Mouse (Mus musculus) liver, adult (tissue): Measurements from ENCODE around the gene Nedd9.

Source experiments
- GATA4 ChIP-seq: IDR thresholded peaks from 2 replicates; pipeline ENCODE4 v1.6.1; 2014; ENCODE audit warnings: mild to moderate bottlenecking, low read length; ENCODE audit not compliant: insufficient replicate concordance

Nedd9 gene

GRCm38 (mm10) chr13:41468277-41468676 lies 18.9 kb downstream of the Nedd9 start:
- no peak for TF ChIP-seq GATA4

GRCm38 (mm10) chr13:41467036-41467435 lies 20.1 kb downstream of the Nedd9 start:
- TF ChIP-seq GATA4: no peak

GRCm38 (mm10) chr13:41466616-41467015 lies 20.5 kb downstream of the Nedd9 start:
- no peak for TF ChIP-seq GATA4

GRCm38 (mm10) chr13:41466191-41466590 lies 21.0 kb downstream of the Nedd9 start:
- peak; percentile 85 for TF ChIP-seq GATA4

- TF ChIP-seq GATA4: no peak
These were observed 25.7 kb downstream of the Nedd9 start for GRCm38 (mm10) chr13:41461418-41461817.

GRCm38 (mm10) chr13:41459683-41460286 lies 27.4 kb downstream of the Nedd9 start:
- no peak for TF ChIP-seq GATA4

GRCm38 (mm10) chr13:41458709-41459108 lies 28.5 kb downstream of the Nedd9 start:
- TF ChIP-seq GATA4: no peak

GRCm38 (mm10) chr13:41457798-41458390 lies 29.3 kb downstream of the Nedd9 start:
- no peak for TF ChIP-seq GATA4

- TF ChIP-seq GATA4: no peak
These were observed 29.9 kb downstream of the Nedd9 start for GRCm38 (mm10) chr13:41457030-41457797.

GRCm38 (mm10) chr13:41456292-41457029 lies 30.7 kb downstream of the Nedd9 start:
- TF ChIP-seq GATA4: no peak

GRCm38 (mm10) chr13:41453227-41454193 lies 33.7 kb downstream of the Nedd9 start:
- no peak for TF ChIP-seq GATA4

GRCm38 (mm10) chr13:41450821-41451220 lies 36.3 kb downstream of the Nedd9 start:
- no peak for TF ChIP-seq GATA4

- TF ChIP-seq GATA4: no peak
These were observed 38.0 kb downstream of the Nedd9 start for GRCm38 (mm10) chr13:41449211-41449610.

- no peak for TF ChIP-seq GATA4
These were observed 40.0 kb downstream of the Nedd9 start for GRCm38 (mm10) chr13:41447209-41447608.
